Mouse (Mus musculus): ENCODE measurements around the gene Prss32. TPM values are rescaled to one million over a fixed set of nuclear protein-coding genes. Genes with fewer than 3 reads are reported as not detected.
"Not testable (repeated sequence)": the region's sequence is repeated elsewhere in the genome, so short reads cannot be mapped to it uniquely, and the experiment has no call there.

Prss32 gene
- polyA plus RNA-seq, 1 experiment = 0.10 TPM

- DNase-seq (ENCODE audit: extremely low spot score in 1 of 2, low spot score in 1 of 2) = no peak
These were observed 7.6 kb upstream of the Prss32 start, which contains the start of gene Prss33 for GRCm38 (mm10) chr17:23836006-23836575. TSS of gene Prss33 (minus strand) at chr17:23836056.

- peak in 1 of 2 experiments; percentile 73 for DNase-seq (ENCODE audit: extremely low spot score in 1 of 2, low spot score in 1 of 2)
These were observed 2.5 kb upstream of the Prss32 start for GRCm38 (mm10) chr17:23841145-23841544.

GRCm38 (mm10) chr17:23843141-23843811 lies 379 bp upstream of the Prss32 start:
- no peak for DNase-seq (ENCODE audit: extremely low spot score in 1 of 2, low spot score in 1 of 2)

- no peak for DNase-seq (ENCODE audit: extremely low spot score in 1 of 2, low spot score in 1 of 2)
These were observed 6.4 kb downstream of the Prss32 start for GRCm38 (mm10) chr17:23850028-23850427.

- peak in 1 of 2 experiments; percentile 75 for DNase-seq (ENCODE audit: extremely low spot score in 1 of 2, low spot score in 1 of 2)
These were observed 7.4 kb downstream of the Prss32 start for GRCm38 (mm10) chr17:23850853-23851749.

- peak in 1 of 2 experiments; percentile 15 for DNase-seq (ENCODE audit: extremely low spot score in 1 of 2, low spot score in 1 of 2)
These were observed 9.6 kb downstream of the Prss32 start for GRCm38 (mm10) chr17:23853292-23853691.

- DNase-seq (ENCODE audit: extremely low spot score in 1 of 2, low spot score in 1 of 2) = no peak
These were observed 10.6 kb downstream of the Prss32 start for GRCm38 (mm10) chr17:23854229-23854765.

- no peak for DNase-seq (ENCODE audit: extremely low spot score in 1 of 2, low spot score in 1 of 2)
These were observed 13.5 kb downstream of the Prss32 start for GRCm38 (mm10) chr17:23857193-23857592.

- DNase-seq (ENCODE audit: extremely low spot score in 1 of 2, low spot score in 1 of 2) = no peak
These were observed 14.3 kb downstream of the Prss32 start for GRCm38 (mm10) chr17:23857913-23858312.

GRCm38 (mm10) chr17:23862926-23863325 lies 19.3 kb downstream of the Prss32 start:
- no peak for DNase-seq (ENCODE audit: extremely low spot score in 1 of 2, low spot score in 1 of 2)

- no peak for DNase-seq (ENCODE audit: extremely low spot score in 1 of 2, low spot score in 1 of 2)
These were observed 24.1 kb downstream of the Prss32 start, which contains the start of gene Prss21 for GRCm38 (mm10) chr17:23867756-23868155. TSS of gene Prss21 (plus strand) at chr17:23868056.

- no peak for DNase-seq (ENCODE audit: extremely low spot score in 1 of 2, low spot score in 1 of 2)
These were observed 24.9 kb downstream of the Prss32 start for GRCm38 (mm10) chr17:23868513-23868912.

GRCm38 (mm10) chr17:23873884-23874856 lies 30.5 kb downstream of the Prss32 start:
- peak in 1 of 2 experiments; percentile 70 for DNase-seq (ENCODE audit: extremely low spot score in 1 of 2, low spot score in 1 of 2)

GRCm38 (mm10) chr17:23876741-23877140 lies 33.1 kb downstream of the Prss32 start:
- DNase-seq (ENCODE audit: extremely low spot score in 1 of 2, low spot score in 1 of 2) = peak in 1 of 2 experiments; percentile 34

GRCm38 (mm10) chr17:23877166-23877565 lies 33.5 kb downstream of the Prss32 start:
- peak in 1 of 2 experiments; percentile 3 for DNase-seq (ENCODE audit: extremely low spot score in 1 of 2, low spot score in 1 of 2)

GRCm38 (mm10) chr17:23880576-23880975 lies 36.9 kb downstream of the Prss32 start, which contains the start of the genes Dcpp1 and Dcpp2:
TSS of gene Dcpp1 (plus strand) at chr17:23880876.
TSS of gene Dcpp2 (plus strand) at chr17:23880880.
- DNase-seq (ENCODE audit: extremely low spot score in 1 of 2, low spot score in 1 of 2) = not testable (repeated sequence)

Data from frontal cortex, adult 2 months (tissue).